Mouse (Mus musculus): ENCODE measurements around the gene Sos1. TPM values are rescaled to one million over a fixed set of nuclear protein-coding genes. Genes with fewer than 3 reads are reported as not detected.

Gene Sos1
- polyA plus RNA-seq, 1 experiment from 2014 or later = 3.9 TPM

- no peak for ATAC-seq
- Histone ChIP-seq H3K27me3 (replicated peaks; ENCODE audit: control insufficient read depth, insufficient read depth, low read length) (no peaks in the 10 kb centered on the region), H3K4me1 (replicated peaks; ENCODE audit: control insufficient read depth, insufficient read depth, low read length) (no peaks in the 10 kb centered on the region), H3K4me2 (replicated peaks; ENCODE audit: low read depth) (no peak overlapping the region), H3K4me3 (ENCODE audit: low read depth, low read length) (no peak overlapping the region), H3K9ac (ENCODE audit: low read depth, low read length) (no peak overlapping the region), H3K27ac (ENCODE audit: low read depth, low read length) (no peak overlapping the region), H3K36me3 (ENCODE audit: control insufficient read depth, insufficient read depth) (no peaks in the 10 kb centered on the region), H3K9me3 (ENCODE audit: control insufficient read depth) (no peaks in the 10 kb centered on the region)
- TF ChIP-seq CTCF (IDR thresholded peaks at IDR 0.05; ENCODE audit: low read depth) = no peak
- 76% methylated on average over 9 of the region's 9 CpGs for WGBS
Observed at GRCm38 (mm10) chr17:80497183-80497601, 16.9 kb upstream of the Sos1 start.

DNA sequence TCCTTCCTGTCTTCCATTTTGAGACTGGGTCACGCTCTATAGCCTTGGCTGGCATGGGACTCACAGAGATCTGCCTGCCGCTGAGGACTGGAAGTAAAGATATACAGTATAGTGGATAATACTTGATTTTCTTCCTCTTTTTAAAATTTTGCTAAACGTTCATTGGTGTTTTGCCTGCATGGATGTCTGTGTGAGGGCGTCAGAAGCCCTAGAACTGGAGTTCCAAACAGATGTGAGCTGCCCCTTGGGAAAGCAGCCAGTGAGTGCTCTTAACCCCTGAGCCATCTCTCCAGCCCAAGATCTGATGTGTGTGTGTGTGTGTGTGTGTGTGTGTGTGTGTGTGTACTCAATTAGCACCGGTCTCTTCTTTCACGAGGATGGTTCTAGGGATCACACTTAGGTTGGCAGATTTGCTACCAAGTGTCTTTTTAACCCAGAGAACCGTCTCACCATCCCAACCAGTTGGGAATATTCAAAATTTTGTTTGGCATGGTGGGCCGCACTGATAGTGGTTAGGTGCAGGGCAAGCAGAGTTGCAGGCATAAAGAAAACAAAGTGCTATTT is 16.4 kb upstream of the Sos1 start:
- Histone ChIP-seq H3K4me1 (replicated peaks; ENCODE audit: control insufficient read depth, insufficient read depth, low read length) (no peaks in the 10 kb centered on the region), H3K9me3 (ENCODE audit: control insufficient read depth) (no peaks in the 10 kb centered on the region), H3K4me2 (replicated peaks; ENCODE audit: low read depth) (no peak overlapping the region), H3K36me3 (ENCODE audit: control insufficient read depth, insufficient read depth) (no peaks in the 10 kb centered on the region), H3K27ac (ENCODE audit: low read depth, low read length) (no peak overlapping the region), H3K4me3 (ENCODE audit: low read depth, low read length) (no peak overlapping the region), H3K9ac (ENCODE audit: low read depth, low read length) (no peak overlapping the region), H3K27me3 (replicated peaks; ENCODE audit: control insufficient read depth, insufficient read depth, low read length) (no peaks in the 10 kb centered on the region)
- no peak for ATAC-seq
- TF ChIP-seq CTCF (IDR thresholded peaks at IDR 0.05; ENCODE audit: low read depth) = no peak
- WGBS = 86% methylated on average over 8 of the region's 8 CpGs

GRCm38 (mm10) chr17:80496185-80496584 is 15.9 kb upstream of the Sos1 start:
- TF ChIP-seq CTCF (IDR thresholded peaks at IDR 0.05; ENCODE audit: low read depth) = no peak
- Histone ChIP-seq H3K9me3 (ENCODE audit: control insufficient read depth) (no peaks in the 10 kb centered on the region), H3K4me1 (replicated peaks; ENCODE audit: control insufficient read depth, insufficient read depth, low read length) (no peaks in the 10 kb centered on the region), H3K27me3 (replicated peaks; ENCODE audit: control insufficient read depth, insufficient read depth, low read length) (no peaks in the 10 kb centered on the region), H3K4me2 (replicated peaks; ENCODE audit: low read depth) (no peak overlapping the region), H3K36me3 (ENCODE audit: control insufficient read depth, insufficient read depth) (no peaks in the 10 kb centered on the region), H3K9ac (ENCODE audit: low read depth, low read length) (no peak overlapping the region), H3K27ac (ENCODE audit: low read depth, low read length) (no peak overlapping the region), H3K4me3 (ENCODE audit: low read depth, low read length) (no peak overlapping the region)
- no peak for ATAC-seq
- WGBS = 79% methylated on average over 6 of the region's 6 CpGs

DNA sequence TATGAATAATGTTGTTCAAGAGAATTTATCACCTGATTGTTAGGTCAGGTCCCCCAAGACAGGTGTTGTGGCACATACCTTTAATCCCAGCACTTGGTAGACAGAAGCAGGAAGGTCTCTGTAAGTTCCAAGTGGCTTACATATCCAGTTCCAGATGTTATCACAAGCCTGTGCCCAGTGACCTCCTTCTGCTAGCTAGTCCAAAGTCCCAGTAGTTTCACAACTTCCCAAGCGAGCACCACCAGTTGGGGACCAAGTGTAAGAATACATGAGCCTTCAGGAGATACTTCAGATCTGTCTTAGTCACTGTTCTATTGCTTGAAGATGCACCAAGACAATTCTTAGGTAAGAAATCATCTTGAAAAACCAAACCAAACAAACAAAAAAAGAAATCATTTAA is 13.6 kb upstream of the Sos1 start:
- Histone ChIP-seq H3K27me3 (replicated peaks; ENCODE audit: control insufficient read depth, insufficient read depth, low read length) (no peaks in the 10 kb centered on the region), H3K36me3 (ENCODE audit: control insufficient read depth, insufficient read depth) (no peaks in the 10 kb centered on the region), H3K9me3 (ENCODE audit: control insufficient read depth) (no peaks in the 10 kb centered on the region), H3K4me3 (ENCODE audit: low read depth, low read length) (no peak overlapping the region), H3K4me2 (replicated peaks; ENCODE audit: low read depth) (no peak overlapping the region), H3K4me1 (replicated peaks; ENCODE audit: control insufficient read depth, insufficient read depth, low read length) (no peaks in the 10 kb centered on the region), H3K27ac (ENCODE audit: low read depth, low read length) (no peak overlapping the region), H3K9ac (ENCODE audit: low read depth, low read length) (no peak overlapping the region)
- ATAC-seq = no peak; the same call in 1 of the 2 replicates
- TF ChIP-seq CTCF (IDR thresholded peaks at IDR 0.05; ENCODE audit: low read depth) = no peak
- WGBS = 36% methylated on average over 1 of the region's 1 CpGs

DNA sequence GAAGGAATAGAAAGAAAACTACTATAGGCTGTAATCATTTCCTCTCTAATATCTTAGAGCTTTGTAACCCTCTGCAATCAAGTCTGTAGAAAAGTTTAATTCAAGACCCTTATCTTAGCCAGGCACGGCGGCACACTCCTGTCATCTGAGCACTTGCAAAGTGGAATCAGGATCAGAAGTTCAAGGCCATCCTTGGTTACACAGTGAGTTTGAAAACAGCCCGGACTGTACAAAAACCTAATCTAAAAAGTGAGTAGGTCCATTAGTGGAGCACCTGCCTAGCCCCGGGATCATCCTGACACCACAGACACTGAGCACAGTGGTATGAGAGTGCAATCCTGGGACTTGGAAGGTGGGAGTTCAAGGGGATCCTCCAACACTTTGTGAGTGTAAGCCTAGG is 12.6 kb upstream of the Sos1 start:
- Histone ChIP-seq H3K4me3 (ENCODE audit: low read depth, low read length) (no peak overlapping the region), H3K27ac (ENCODE audit: low read depth, low read length) (no peak overlapping the region), H3K27me3 (replicated peaks; ENCODE audit: control insufficient read depth, insufficient read depth, low read length) (no peaks in the 10 kb centered on the region), H3K9me3 (ENCODE audit: control insufficient read depth) (no peaks in the 10 kb centered on the region), H3K36me3 (ENCODE audit: control insufficient read depth, insufficient read depth) (no peaks in the 10 kb centered on the region), H3K4me1 (replicated peaks; ENCODE audit: control insufficient read depth, insufficient read depth, low read length) (no peaks in the 10 kb centered on the region), H3K4me2 (replicated peaks; ENCODE audit: low read depth) (no peak overlapping the region), H3K9ac (ENCODE audit: low read depth, low read length) (no peak overlapping the region)
- no peak for TF ChIP-seq CTCF (IDR thresholded peaks at IDR 0.05; ENCODE audit: low read depth)
- no peak for ATAC-seq
- 47% methylated on average over 4 of the region's 4 CpGs for WGBS

- WGBS = 76% methylated on average over 4 of the region's 4 CpGs
- TF ChIP-seq CTCF (IDR thresholded peaks at IDR 0.05; ENCODE audit: low read depth) = no peak
- Histone ChIP-seq H3K27ac (ENCODE audit: low read depth, low read length) (no peak overlapping the region), H3K9me3 (ENCODE audit: control insufficient read depth) (no peaks in the 10 kb centered on the region), H3K27me3 (replicated peaks; ENCODE audit: control insufficient read depth, insufficient read depth, low read length) (no peaks in the 10 kb centered on the region), H3K4me1 (replicated peaks; ENCODE audit: control insufficient read depth, insufficient read depth, low read length) (no peaks in the 10 kb centered on the region), H3K4me3 (ENCODE audit: low read depth, low read length) (no peak overlapping the region), H3K36me3 (ENCODE audit: control insufficient read depth, insufficient read depth) (no peaks in the 10 kb centered on the region), H3K4me2 (replicated peaks; ENCODE audit: low read depth) (no peak overlapping the region), H3K9ac (ENCODE audit: low read depth, low read length) (no peak overlapping the region)
- peak; percentile 68 for ATAC-seq
Observed at GRCm38 (mm10) chr17:80492274-80492673, 12.0 kb upstream of the Sos1 start.

DNA sequence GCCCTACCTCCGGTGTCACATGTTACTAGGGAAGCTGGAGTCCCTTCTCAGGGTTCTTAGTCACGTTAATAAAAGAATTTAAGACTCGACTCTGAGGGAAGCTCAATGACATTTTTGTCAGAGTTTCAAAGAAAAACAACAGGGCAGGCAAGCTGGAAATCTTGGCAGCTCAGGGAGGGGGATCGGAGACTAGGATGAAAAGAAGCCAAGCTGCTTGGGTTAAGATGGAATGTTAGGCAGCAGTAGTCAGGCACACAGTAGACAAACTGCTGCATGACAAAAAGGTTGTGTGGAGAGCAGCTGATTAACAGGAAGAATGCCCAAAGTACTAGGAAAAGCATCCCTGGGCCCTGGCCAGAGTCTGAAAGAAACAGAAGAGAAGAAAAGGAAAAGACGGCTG is 9.9 kb upstream of the Sos1 start:
- no peak overlapping the region for H3K27ac ChIP-seq (ENCODE audit: low read depth, low read length)
- no peaks in the 10 kb centered on the region for H3K27me3 ChIP-seq (replicated peaks; ENCODE audit: control insufficient read depth, insufficient read depth, low read length)
- H3K9ac ChIP-seq (ENCODE audit: low read depth, low read length) = no peak overlapping the region
- ATAC-seq = no peak
- no peak for TF ChIP-seq CTCF (IDR thresholded peaks at IDR 0.05; ENCODE audit: low read depth)
- no peaks in the 10 kb centered on the region for H3K9me3 ChIP-seq (ENCODE audit: control insufficient read depth)
- WGBS = 67% methylated on average over 5 of the region's 5 CpGs
- H3K36me3 ChIP-seq (ENCODE audit: control insufficient read depth, insufficient read depth) = no peaks in the 10 kb centered on the region
- H3K4me2 ChIP-seq (replicated peaks; ENCODE audit: low read depth) = no peak overlapping the region
- H3K4me3 ChIP-seq (ENCODE audit: low read depth, low read length) = no peak overlapping the region
- H3K4me1 ChIP-seq (replicated peaks; ENCODE audit: control insufficient read depth, insufficient read depth, low read length) = no peaks in the 10 kb centered on the region
